Mouse (Mus musculus) heart, postnatal 0 days (tissue): Measurements from ENCODE around the gene Egfl7. TPM values are rescaled to one million over a fixed set of nuclear protein-coding genes. Genes with fewer than 3 reads are reported as not detected.
A peak's percentile ranks its signal among the peaks of the same experiment; 100 is the strongest.

Experiments
- ATAC-seq: fragments of 200-750 bp; cut with Nextera tagmentation; 2 replicates; pipeline ENCODE4 v1.8.0; 2017; ENCODE audit warnings: low read depth, moderate number of reproducible peaks, moderate library complexity; ENCODE audit not compliant: insufficient read depth
- DNase-seq: peaks from one replicate; pipeline ENCODE4 v3.0.0-alpha.2; 2016; ENCODE audit warnings: low spot score
- H3K27ac ChIP-seq: fragments of 300-500 bp; sonication (generic); 2 replicates; pipeline ENCODE4 v1.5.1; 2014; ENCODE audit warnings: low read depth, mild to moderate bottlenecking
- H3K27me3 ChIP-seq: fragments of 300-500 bp; sonication (generic); 2 replicates; pipeline ENCODE4 v1.6.1; 2014; ENCODE audit warnings: low read length, mixed read lengths; ENCODE audit not compliant: control insufficient read depth, insufficient read depth
- H3K36me3 ChIP-seq: fragments of 300-500 bp; sonication (generic); replicated peaks from 2 replicates; pipeline ENCODE4 v1.6.1; 2014; ENCODE audit warnings: low read length, mixed read lengths; ENCODE audit not compliant: control insufficient read depth, insufficient read depth
- H3K4me1 ChIP-seq: fragments of 300-500 bp; sonication (generic); 2 replicates; pipeline ENCODE4 v1.6.1; 2014; ENCODE audit warnings: antibody characterized with exemption; ENCODE audit not compliant: control insufficient read depth, insufficient read depth
- H3K4me2 ChIP-seq: fragments of 300-500 bp; sonication (generic); 2 replicates; pipeline ENCODE4 v1.6.1; 2014; ENCODE audit warnings: low read depth, mild to moderate bottlenecking, low read length, moderate library complexity
- H3K4me3 ChIP-seq: fragments of 300-500 bp; sonication (generic); 2 replicates; pipeline ENCODE4 v1.5.1; 2014; ENCODE audit warnings: low read depth, low read length
- H3K9ac ChIP-seq: fragments of 300-500 bp; sonication (generic); replicated peaks from 2 replicates; pipeline ENCODE4 v1.6.1; 2014; ENCODE audit warnings: low read depth, low read length, mixed read lengths
- H3K9me3 ChIP-seq: fragments of 300-500 bp; sonication (generic); replicated peaks from 2 replicates; pipeline ENCODE4 v1.6.1; 2016; ENCODE audit warnings: low read length; ENCODE audit not compliant: control insufficient read depth
- CTCF ChIP-seq: IDR thresholded peaks from 2 replicates; pipeline ENCODE4 v1.5.1; 2016; ENCODE audit warnings: antibody characterized with exemption, control low read depth, low read depth
- EP300 ChIP-seq: IDR thresholded peaks from 2 replicates; pipeline ENCODE4 v1.6.1; 2016; ENCODE audit warnings: antibody characterized with exemption, low read depth
- whole genome bisulfite sequencing: fragments of 180-500 bp; shearing (Covaris S2); extraction: QIAGEN DNeasy Blood & Tissue Kit; methylation state at CpG from one replicate; pipeline ENCODE4 v1.1.7; 2014; 5-methylcytosine and 5-hydroxymethylcytosine counted together
- polyA plus RNA-seq: library from polyadenylated mRNA; unstranded; fragments of >200 nt; fragmentation: Nextera tagmentation; extraction: Ambion mirVana; gene quantifications from 2 replicates; pipeline ENCODE4 v1.2.1, GENCODE M21; 2015
- total RNA-seq: library from RNA; depleted of rRNA; stranded (reverse); fragments of >200 nt; gene quantifications from 2 replicates; pipeline ENCODE4 v1.2.3, GENCODE M21; 2014; ENCODE audit warnings: low replicate concordance

The Egfl7 gene
- total and polyA plus RNA-seq, 2 experiments from 2014 or later: 158 to 375 TPM

DNA sequence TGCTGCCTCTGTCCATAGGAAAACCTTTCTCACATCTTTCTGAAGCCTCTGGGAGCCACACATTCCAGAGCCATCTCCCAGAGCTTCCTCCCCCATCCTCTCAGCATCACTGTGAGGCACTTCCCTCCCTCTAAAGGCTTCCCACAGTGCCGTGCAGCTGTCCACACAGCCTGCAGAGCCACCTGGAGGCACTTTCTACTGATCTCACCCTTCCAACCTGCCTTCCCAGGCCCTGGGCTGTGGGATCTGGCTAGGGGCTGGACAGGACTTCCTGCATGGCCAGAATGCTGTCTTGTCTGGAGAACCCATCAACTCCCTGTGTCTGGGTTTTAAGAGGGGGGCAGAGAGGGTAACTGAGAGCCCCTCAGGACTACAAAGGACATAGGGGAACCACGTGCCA lies 32.3 kb upstream of the Egfl7 start:
- 38% methylated on average over 2 of the region's 2 CpGs for WGBS
- Histone ChIP-seq H3K9me3 (no peaks in the 10 kb centered on the region), H3K9ac (no peak overlapping the region), H3K4me3 (no peak overlapping the region), H3K36me3 (no peaks in the 10 kb centered on the region), H3K4me2 (no peak overlapping the region), H3K27ac (no peak overlapping the region), H3K4me1 (peaks cover 44% of the 10 kb centered on the region), H3K27me3 (no peaks in the 10 kb centered on the region)
- TF ChIP-seq EP300 (no peak), CTCF (peak; percentile 54)
- DNase-seq: no peak
- peak; percentile 22; the same call in 1 of the 2 replicates for ATAC-seq

DNA sequence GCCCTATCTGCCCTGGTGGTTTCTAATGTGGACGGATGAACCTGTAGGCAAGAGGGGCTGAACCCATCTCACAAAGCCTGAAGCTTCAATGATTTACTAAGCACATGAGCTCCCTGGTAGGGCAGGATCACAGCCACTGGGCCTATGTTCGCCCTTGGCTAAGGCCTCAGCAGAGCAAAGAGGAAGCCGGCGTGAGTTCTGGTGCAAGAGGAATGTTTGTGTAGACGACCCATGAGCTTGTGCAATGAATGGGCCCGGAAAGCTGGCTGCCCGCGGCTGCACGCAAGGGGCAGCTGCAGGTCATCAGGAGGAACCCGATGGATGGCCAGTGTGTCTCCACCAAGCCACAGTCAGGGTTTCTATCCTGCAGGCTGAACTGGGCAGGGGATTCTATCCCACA lies 30.0 kb upstream of the Egfl7 start:
- DNase-seq (no peak), ATAC-seq (no peak)
- Histone ChIP-seq H3K27me3 (no peaks in the 10 kb centered on the region), H3K27ac (peak overlapping the region; percentile 47; the same call in 1 of the 2 replicates), H3K9ac (no peak overlapping the region), H3K4me1 (peaks cover 42% of the 10 kb centered on the region), H3K4me2 (no peak overlapping the region), H3K9me3 (no peaks in the 10 kb centered on the region), H3K36me3 (no peaks in the 10 kb centered on the region), H3K4me3 (no peak overlapping the region)
- TF ChIP-seq EP300 (no peak), CTCF (no peak)
- 66% methylated on average over 10 of the region's 10 CpGs for WGBS

DNA sequence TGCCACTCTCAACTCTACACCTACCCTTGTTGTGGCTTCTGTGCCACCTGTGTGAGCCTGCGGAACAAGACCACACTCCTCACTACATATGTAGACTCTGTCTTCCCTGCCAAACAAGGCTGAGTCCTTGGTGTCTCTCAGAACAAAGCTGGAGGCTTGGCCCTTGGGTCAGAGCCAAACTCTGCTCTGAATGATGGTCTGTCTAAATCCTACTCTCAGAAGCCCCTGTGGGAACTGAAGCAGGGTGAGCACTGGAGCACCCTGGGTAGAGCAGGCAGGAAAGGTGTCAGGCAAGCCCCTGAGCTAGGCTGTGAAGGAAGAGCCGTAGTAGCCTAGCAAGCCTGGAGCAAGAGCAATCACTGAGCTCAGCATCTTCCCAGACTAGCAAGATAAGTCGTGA lies 29.6 kb upstream of the Egfl7 start:
- Histone ChIP-seq H3K9me3 (no peaks in the 10 kb centered on the region), H3K36me3 (no peaks in the 10 kb centered on the region), H3K4me3 (no peak overlapping the region), H3K4me2 (0 out of 2 replicates have a peak overlapping the region, but pooled peaks have one; percentile 2), H3K27me3 (no peaks in the 10 kb centered on the region), H3K9ac (no peak overlapping the region), H3K27ac (peak overlapping the region; percentile 47), H3K4me1 (peaks cover 45% of the 10 kb centered on the region)
- TF ChIP-seq CTCF (no peak), EP300 (no peak)
- no peak for DNase-seq
- ATAC-seq: no peak
- WGBS: 26% methylated on average over 3 of the region's 3 CpGs

DNA sequence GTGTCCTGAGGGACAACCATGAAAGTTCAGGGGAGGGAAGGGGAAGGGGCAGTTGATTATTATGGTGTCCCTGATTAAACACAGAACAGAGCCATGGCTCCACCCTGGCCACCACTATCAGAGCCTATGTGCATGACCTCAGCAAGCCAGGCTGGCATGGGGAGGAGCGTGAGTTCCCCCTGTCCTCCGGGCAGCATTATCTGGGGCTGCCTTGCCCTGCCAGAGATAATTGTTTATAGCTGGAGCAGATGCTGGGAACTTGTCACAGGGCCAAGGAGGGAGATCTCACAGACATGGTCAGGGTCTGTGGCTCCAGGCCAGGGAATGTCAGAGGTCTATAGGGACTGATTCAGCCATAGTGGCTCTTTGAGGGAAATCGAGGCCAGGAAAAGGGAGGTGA lies 29.0 kb upstream of the Egfl7 start:
- WGBS: 11% methylated on average over 3 of the region's 3 CpGs
- TF ChIP-seq EP300: no peak
- no peak for TF ChIP-seq CTCF
- Histone ChIP-seq H3K36me3 (no peaks in the 10 kb centered on the region), H3K9me3 (no peaks in the 10 kb centered on the region), H3K4me1 (peaks cover 51% of the 10 kb centered on the region), H3K9ac (no peak overlapping the region), H3K27me3 (no peaks in the 10 kb centered on the region), H3K4me2 (0 out of 2 replicates have a peak overlapping the region, but pooled peaks have one; percentile 2), H3K4me3 (no peak overlapping the region), H3K27ac (peak overlapping the region; percentile 47)
- no peak for DNase-seq
- peak; percentile 64 for ATAC-seq

DNA sequence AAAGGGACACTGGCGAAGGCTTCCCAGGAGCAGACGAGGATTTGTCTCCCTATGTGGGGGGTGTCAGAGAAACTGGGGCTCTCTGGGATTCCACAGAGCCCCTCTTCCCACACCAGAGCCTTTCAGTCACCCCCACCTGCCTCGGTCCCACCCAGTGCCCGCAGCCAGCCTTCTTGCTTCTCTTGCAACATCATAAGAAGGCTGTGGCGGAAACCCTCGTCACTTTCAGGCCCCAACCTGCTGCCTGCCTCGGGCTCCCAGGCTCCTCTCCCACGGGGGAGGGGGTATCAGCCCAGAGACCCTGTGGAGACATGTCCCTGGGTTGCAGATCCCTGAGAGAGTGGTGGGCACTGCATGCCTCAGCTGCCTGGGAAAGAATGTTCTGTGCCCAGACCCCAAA lies 28.4 kb upstream of the Egfl7 start:
- Histone ChIP-seq H3K9ac (no peak overlapping the region), H3K4me3 (no peak overlapping the region), H3K4me2 (no peak overlapping the region), H3K4me1 (peaks cover 57% of the 10 kb centered on the region), H3K27ac (peak overlapping the region; percentile 47; the same call in 1 of the 2 replicates), H3K36me3 (no peaks in the 10 kb centered on the region), H3K9me3 (no peaks in the 10 kb centered on the region), H3K27me3 (no peaks in the 10 kb centered on the region)
- no peak for ATAC-seq
- no peak for TF ChIP-seq CTCF
- TF ChIP-seq EP300: no peak
- 80% methylated on average over 8 of the region's 8 CpGs for WGBS
- no peak for DNase-seq

DNA sequence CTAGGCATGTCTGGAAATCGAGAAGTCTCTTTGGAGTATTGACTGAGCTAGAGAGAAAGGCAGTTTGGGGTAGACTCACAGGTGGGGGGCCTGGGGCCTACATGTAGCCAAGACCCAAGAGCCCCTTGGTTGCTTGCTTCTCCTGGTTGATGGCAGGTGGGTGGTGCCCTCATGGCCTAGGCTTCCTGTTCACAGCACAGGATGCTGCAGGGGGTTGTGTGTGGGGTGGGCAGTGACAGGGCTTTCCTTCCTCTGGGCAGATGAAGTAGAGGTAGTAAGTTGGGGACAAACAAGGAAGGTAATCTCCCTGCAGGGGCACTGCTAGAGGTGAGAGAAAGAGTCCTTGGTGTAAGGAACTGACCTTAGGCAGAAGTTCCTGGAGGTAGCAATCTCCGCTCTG lies 27.7 kb upstream of the Egfl7 start:
- no peak overlapping the region for H3K9ac ChIP-seq
- H3K4me1 ChIP-seq: peaks cover 62% of the 10 kb centered on the region
- H3K27me3 ChIP-seq: no peaks in the 10 kb centered on the region
- no peaks in the 10 kb centered on the region for H3K36me3 ChIP-seq
- WGBS: 86% methylated on average over 2 of the region's 2 CpGs
- DNase-seq: no peak
- H3K4me2 ChIP-seq: no peak overlapping the region
- no peaks in the 10 kb centered on the region for H3K9me3 ChIP-seq
- H3K4me3 ChIP-seq: no peak overlapping the region
- H3K27ac ChIP-seq: peak overlapping the region; percentile 37; the same call in 1 of the 2 replicates
- TF ChIP-seq CTCF (no peak), EP300 (no peak)
- ATAC-seq: no peak
